Mouse (Mus musculus) embryonic facial prominence, embryonic 14.5 days (tissue): Measurements from ENCODE around the gene Foxj3. TPM values are rescaled to one million over a fixed set of nuclear protein-coding genes. Genes with fewer than 3 reads are reported as not detected.
A peak's percentile ranks its signal among the peaks of the same experiment; 100 is the strongest.
"Not testable (repeated sequence)": the region's sequence is repeated elsewhere in the genome, so short reads cannot be mapped to it uniquely, and the experiment has no call there.

Source experiments
- ATAC-seq: fragments of 200-750 bp; cut with Nextera tagmentation; 2 replicates; pipeline ENCODE4 v1.8.0; 2017; ENCODE audit warnings: low read depth, moderate number of reproducible peaks, moderate TSS enrichment
- DNase-seq: peaks from one replicate; pipeline ENCODE4 v3.0.0-alpha.2; 2015; ENCODE audit warnings: low spot score
- H3K27ac ChIP-seq: fragments of 300-500 bp; sonication (generic); replicated peaks from 2 replicates; pipeline ENCODE4 v1.5.1; 2014; ENCODE audit warnings: low read depth, mild to moderate bottlenecking, low read length, moderate library complexity
- H3K27me3 ChIP-seq: fragments of 300-500 bp; sonication (generic); replicated peaks from 2 replicates; pipeline ENCODE4 v1.6.1; 2014; ENCODE audit warnings: low read length; ENCODE audit not compliant: control insufficient read depth, insufficient read depth
- H3K36me3 ChIP-seq: fragments of 300-500 bp; sonication (generic); 2 replicates; pipeline ENCODE4 v1.6.1; 2014; ENCODE audit warnings: low read length, mixed read lengths; ENCODE audit not compliant: control insufficient read depth, insufficient read depth
- H3K4me1 ChIP-seq: fragments of 300-500 bp; sonication (generic); 2 replicates; pipeline ENCODE4 v1.6.1; 2014; ENCODE audit warnings: antibody characterized with exemption, low read length; ENCODE audit not compliant: control insufficient read depth, insufficient read depth
- H3K4me2 ChIP-seq: fragments of 300-500 bp; sonication (generic); 2 replicates; pipeline ENCODE4 v1.6.1; 2014; ENCODE audit warnings: low read depth, mild to moderate bottlenecking, low read length, moderate library complexity, mixed read lengths
- H3K4me3 ChIP-seq: fragments of 300-500 bp; sonication (generic); 2 replicates; pipeline ENCODE4 v1.5.1; 2014; ENCODE audit warnings: low read depth, mild to moderate bottlenecking, low read length
- H3K9ac ChIP-seq: fragments of 300-500 bp; sonication (generic); 2 replicates; pipeline ENCODE4 v1.6.1; 2014; ENCODE audit warnings: low read depth, mild to moderate bottlenecking, low read length, moderate library complexity, mixed read lengths
- H3K9me3 ChIP-seq: fragments of 300-500 bp; sonication (generic); 2 replicates; pipeline ENCODE4 v1.6.1; 2016; ENCODE audit warnings: low read length; ENCODE audit not compliant: control insufficient read depth
- WGBS: fragments of 180-500 bp; shearing (Covaris S2); extraction: QIAGEN DNeasy Blood & Tissue Kit; methylation state at CpG from one replicate; pipeline ENCODE4 v1.1.7; 2014; 5-methylcytosine and 5-hydroxymethylcytosine counted together
- polyA plus RNA-seq: library from polyadenylated mRNA; unstranded; fragments of >200 nt; fragmentation: Nextera tagmentation; extraction: Ambion mirVana; gene quantifications from 2 replicates; pipeline ENCODE4 v1.2.1, GENCODE M21; 2014

The Foxj3 gene
- polyA plus RNA-seq, 1 experiment from 2014 or later, result 25.1 TPM

- no peaks in the 10 kb centered on the region for H3K27me3 ChIP-seq
- H3K27ac ChIP-seq, result no peak overlapping the region
- H3K4me1 ChIP-seq, result no peaks in the 10 kb centered on the region
- no peak for ATAC-seq
- H3K4me3 ChIP-seq, result no peak overlapping the region
- no peak overlapping the region for H3K9ac ChIP-seq
- 76% methylated on average over 7 of the region's 7 CpGs for WGBS
- H3K4me2 ChIP-seq, result no peak overlapping the region
- peaks cover 76% of the 10 kb centered on the region for H3K36me3 ChIP-seq
- DNase-seq, result no peak
- no peaks in the 10 kb centered on the region for H3K9me3 ChIP-seq
Observed at GRCm38 (mm10) chr4:119626081-119626645, 89.4 kb downstream of the Foxj3 start.

- no peaks in the 10 kb centered on the region for H3K9me3 ChIP-seq
- ATAC-seq (no peak), DNase-seq (no peak)
- 79% methylated on average over 3 of the region's 3 CpGs for WGBS
- no peak overlapping the region for H3K9ac ChIP-seq
- no peak overlapping the region for H3K27ac ChIP-seq
- H3K27me3 ChIP-seq, result no peaks in the 10 kb centered on the region
- no peak overlapping the region for H3K4me2 ChIP-seq
- H3K36me3 ChIP-seq, result peaks cover 69% of the 10 kb centered on the region
- no peaks in the 10 kb centered on the region for H3K4me1 ChIP-seq
- no peak overlapping the region for H3K4me3 ChIP-seq
Observed at GRCm38 (mm10) chr4:119626876-119627275, 90.1 kb downstream of the Foxj3 start.

GRCm38 (mm10) chr4:119627317-119627716 lies 90.5 kb downstream of the Foxj3 start:
- no peaks in the 10 kb centered on the region for H3K27me3 ChIP-seq
- no peak overlapping the region for H3K4me2 ChIP-seq
- WGBS, result 79% methylated on average over 4 of the region's 4 CpGs
- H3K9me3 ChIP-seq, result no peaks in the 10 kb centered on the region
- ATAC-seq (no peak), DNase-seq (no peak)
- H3K36me3 ChIP-seq, result peaks cover 66% of the 10 kb centered on the region
- no peak overlapping the region for H3K27ac ChIP-seq
- H3K4me1 ChIP-seq, result no peaks in the 10 kb centered on the region
- H3K9ac ChIP-seq, result no peak overlapping the region
- H3K4me3 ChIP-seq, result no peak overlapping the region

- WGBS, result 86% methylated on average over 4 of the region's 4 CpGs
- H3K4me2 ChIP-seq, H3K4me3 ChIP-seq, H3K9me3 ChIP-seq, H3K27me3 ChIP-seq, DNase-seq, H3K9ac ChIP-seq, H3K27ac ChIP-seq, ATAC-seq, H3K4me1 ChIP-seq: not testable (repeated sequence)
- peaks cover 56% of the 10 kb centered on the region for H3K36me3 ChIP-seq
Observed at GRCm38 (mm10) chr4:119628363-119628762, 91.6 kb downstream of the Foxj3 start.

GRCm38 (mm10) chr4:119631115-119631919 lies 94.5 kb downstream of the Foxj3 start:
- no peak overlapping the region for H3K27ac ChIP-seq
- peak; percentile 60; the same call in 1 of the 2 replicates for ATAC-seq
- no peaks in the 10 kb centered on the region for H3K9me3 ChIP-seq
- no peak overlapping the region for H3K9ac ChIP-seq
- H3K4me3 ChIP-seq, result no peak overlapping the region
- WGBS, result 60% methylated on average over 11 of the region's 11 CpGs
- H3K4me1 ChIP-seq, result no peaks in the 10 kb centered on the region
- H3K27me3 ChIP-seq, result no peaks in the 10 kb centered on the region
- no peak overlapping the region for H3K4me2 ChIP-seq
- peak; percentile 47 for DNase-seq
- peaks cover 31% of the 10 kb centered on the region for H3K36me3 ChIP-seq

GRCm38 (mm10) chr4:119632721-119633120 lies 95.9 kb downstream of the Foxj3 start:
- H3K4me3 ChIP-seq, result no peak overlapping the region
- no peaks in the 10 kb centered on the region for H3K4me1 ChIP-seq
- DNase-seq (no peak), ATAC-seq (no peak)
- peaks cover 20% of the 10 kb centered on the region for H3K36me3 ChIP-seq
- H3K27me3 ChIP-seq, result no peaks in the 10 kb centered on the region
- H3K4me2 ChIP-seq, result no peak overlapping the region
- no peaks in the 10 kb centered on the region for H3K9me3 ChIP-seq
- H3K9ac ChIP-seq, result no peak overlapping the region
- no peak overlapping the region for H3K27ac ChIP-seq
- WGBS, result 67% methylated on average over 7 of the region's 7 CpGs

GRCm38 (mm10) chr4:119633342-119633741 lies 96.5 kb downstream of the Foxj3 start:
- DNase-seq, result no peak
- H3K4me2 ChIP-seq, result no peak overlapping the region
- H3K27me3 ChIP-seq, result no peaks in the 10 kb centered on the region
- no peaks in the 10 kb centered on the region for H3K4me1 ChIP-seq
- WGBS, result 54% methylated on average over 7 of the region's 7 CpGs
- no peak overlapping the region for H3K9ac ChIP-seq
- H3K4me3 ChIP-seq, result no peak overlapping the region
- no peaks in the 10 kb centered on the region for H3K9me3 ChIP-seq
- H3K36me3 ChIP-seq, result peaks cover 20% of the 10 kb centered on the region
- ATAC-seq, result no peak
- H3K27ac ChIP-seq, result no peak overlapping the region

- Histone ChIP-seq H3K27me3 (no peaks in the 10 kb centered on the region), H3K4me2 (no peak overlapping the region), H3K36me3 (peaks cover 19% of the 10 kb centered on the region), H3K4me1 (no peaks in the 10 kb centered on the region), H3K4me3 (no peak overlapping the region), H3K9me3 (no peaks in the 10 kb centered on the region), H3K27ac (no peak overlapping the region), H3K9ac (no peak overlapping the region)
- DNase-seq (no peak), ATAC-seq (no peak)
- 91% methylated on average over 3 of the region's 3 CpGs for WGBS
Observed at GRCm38 (mm10) chr4:119633948-119634347, 97.1 kb downstream of the Foxj3 start.
